Mouse (Mus musculus): ENCODE data around the gene Fam199x. TPM values are rescaled to one million over a fixed set of nuclear protein-coding genes. Genes with fewer than 3 reads are reported as not detected.

Fam199x gene
- polyA plus RNA-seq, 1 experiment from 2014 or later: 8.2 TPM

DNA sequence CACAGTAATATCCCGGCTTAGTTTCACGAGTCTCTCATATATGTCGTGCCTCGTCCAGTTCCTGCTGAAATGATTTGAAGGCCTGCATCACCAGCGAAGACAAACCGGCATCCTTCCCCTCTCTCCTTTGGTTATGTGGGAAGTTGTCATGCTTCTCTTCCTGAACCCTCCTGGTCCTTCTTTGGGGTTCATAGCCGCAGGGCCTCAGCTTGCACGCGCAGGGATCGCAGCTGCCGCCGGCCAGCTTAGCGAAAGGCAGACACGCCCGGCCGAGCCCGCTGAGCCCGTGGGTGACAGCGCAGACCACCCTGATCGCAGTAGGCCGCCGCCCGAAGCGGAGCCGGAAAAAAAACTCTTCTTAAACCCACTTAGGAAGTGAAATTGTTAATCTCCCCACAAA, 55.1 kb downstream of the Fam199x start:
- Histone ChIP-seq H3K4me3 (replicated peaks) (no peak overlapping the region), H3K36me3 (no peaks in the 10 kb centered on the region), H3K27me3 (peaks cover 67% of the 10 kb centered on the region), H3K4me1 (replicated peaks) (no peaks in the 10 kb centered on the region), H3K9ac (replicated peaks) (no peak overlapping the region), H3K9me3 (no peaks in the 10 kb centered on the region), H3K4me2 (replicated peaks) (no peak overlapping the region), H3K27ac (no peak overlapping the region)
- WGBS: 32% methylated on average over 25 of the region's 25 CpGs
- ATAC-seq: no peak

DNA sequence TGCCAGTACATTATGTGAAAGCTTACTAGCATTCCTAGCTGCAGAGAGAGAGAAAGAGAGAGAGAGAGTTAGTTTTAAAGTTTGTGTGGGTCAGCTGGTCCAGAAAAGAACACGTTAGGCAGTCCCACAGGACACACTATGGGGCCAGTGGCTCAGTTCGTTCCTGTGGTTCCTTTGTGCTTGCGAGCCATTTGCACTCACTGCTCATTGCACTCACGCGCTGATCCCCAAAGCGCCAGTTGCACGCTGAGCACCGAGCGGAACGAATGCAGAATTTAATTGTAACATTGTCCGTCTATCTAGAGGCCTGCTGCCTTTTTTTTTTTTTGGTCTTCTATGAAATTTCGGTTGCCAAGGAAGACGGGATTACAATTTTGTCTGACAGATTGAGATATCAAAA, 57.1 kb downstream of the Fam199x start:
- peak; percentile 62; the same call in 1 of the 2 replicates for ATAC-seq
- H3K9ac ChIP-seq (replicated peaks): no peak overlapping the region
- H3K27ac ChIP-seq: no peak overlapping the region
- H3K36me3 ChIP-seq: no peaks in the 10 kb centered on the region
- no peak overlapping the region for H3K4me3 ChIP-seq (replicated peaks)
- H3K4me2 ChIP-seq (replicated peaks): no peak overlapping the region
- H3K4me1 ChIP-seq (replicated peaks): no peaks in the 10 kb centered on the region
- peaks cover 51% of the 10 kb centered on the region for H3K27me3 ChIP-seq
- H3K9me3 ChIP-seq: no peaks in the 10 kb centered on the region
- 19% methylated on average over 12 of the region's 13 CpGs for WGBS

DNA sequence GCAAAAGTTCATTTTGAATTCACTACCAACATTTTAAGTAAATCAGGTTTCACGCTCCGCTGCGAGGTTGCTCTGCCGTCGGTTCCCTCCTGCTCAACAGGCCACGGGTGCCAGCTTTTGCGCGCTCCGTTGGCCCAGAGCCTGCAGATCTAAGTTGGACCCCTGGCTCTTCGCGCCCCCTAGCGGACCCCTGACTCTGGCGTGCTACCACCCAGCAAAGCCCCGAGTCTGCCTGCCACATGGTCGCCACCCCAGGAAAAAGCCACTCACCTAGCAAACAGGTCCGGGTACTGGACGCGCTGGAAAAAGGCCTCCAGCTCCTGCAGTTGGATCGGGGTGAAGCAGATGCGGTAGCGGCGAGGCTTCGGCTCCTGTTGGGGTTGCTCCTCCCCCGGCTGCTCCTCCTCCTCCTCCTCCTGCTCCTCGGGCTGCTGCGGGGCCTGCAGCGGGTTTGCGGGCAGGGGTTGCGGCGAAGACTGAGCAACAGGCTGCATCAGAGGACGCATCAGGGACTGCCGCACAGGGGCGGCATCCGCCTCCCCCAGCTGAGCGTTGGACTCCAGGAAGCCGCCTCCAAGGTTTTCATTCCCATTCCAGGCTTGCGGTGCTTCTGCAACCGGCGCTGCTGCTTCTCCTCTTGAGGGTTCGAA, 68.8 kb downstream of the Fam199x start:
- Histone ChIP-seq H3K4me1 (replicated peaks) (0 out of 2 replicates have a peak, but pooled peaks cover 3% of the 10 kb centered on the region), H3K27ac (no peak overlapping the region), H3K4me3 (replicated peaks) (peak overlapping the region; percentile 8; the same call in 1 of the 2 replicates), H3K36me3 (no peaks in the 10 kb centered on the region), H3K4me2 (replicated peaks) (no peak overlapping the region), H3K9me3 (no peaks in the 10 kb centered on the region), H3K9ac (replicated peaks) (no peak overlapping the region), H3K27me3 (peaks cover 85% of the 10 kb centered on the region)
- ATAC-seq: peak; percentile 79
- WGBS: 21% methylated on average over 40 of the region's 40 CpGs

DNA sequence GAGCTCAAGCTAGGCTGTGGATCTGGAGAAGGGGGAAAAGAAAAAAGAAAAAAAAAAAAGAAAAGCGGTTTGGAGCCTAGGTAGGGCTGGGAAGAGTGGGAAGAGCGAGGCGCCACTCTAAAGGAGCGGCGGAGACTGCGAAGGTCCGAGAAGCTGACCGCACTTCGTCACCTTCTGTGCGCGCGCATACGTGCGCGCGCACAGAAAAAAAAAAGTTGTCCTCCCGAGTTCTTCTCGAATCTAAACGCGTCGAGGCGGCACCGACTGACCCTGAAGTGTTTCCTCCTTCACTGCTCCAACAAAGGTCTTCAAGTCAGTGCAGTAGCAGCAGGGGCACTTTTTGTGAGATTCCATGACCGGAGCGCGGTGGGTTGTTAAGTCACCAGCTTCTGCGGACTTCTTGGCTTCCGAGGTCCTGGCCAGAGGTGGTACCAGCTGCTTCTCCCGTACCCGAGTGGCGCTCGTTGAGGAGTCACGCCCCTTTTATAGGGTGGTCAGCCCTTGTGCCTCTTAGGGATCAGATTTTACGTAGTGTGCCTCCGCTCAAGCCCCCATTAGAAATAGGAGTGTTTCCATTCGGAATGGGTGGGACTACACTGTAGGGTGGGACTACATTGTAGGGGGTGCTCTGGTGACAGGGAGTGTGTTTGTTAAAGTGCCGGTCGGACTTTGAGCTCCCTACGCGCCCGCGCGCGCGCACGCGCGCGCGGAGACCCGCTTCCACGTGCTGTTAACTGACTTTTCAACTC, 70.5 kb downstream of the Fam199x start:
- H3K4me1 ChIP-seq (replicated peaks): 0 out of 2 replicates have a peak, but pooled peaks cover 3% of the 10 kb centered on the region
- 0 out of 2 replicates have a peak overlapping the region, but pooled peaks have one; percentile 5 for H3K4me2 ChIP-seq (replicated peaks)
- H3K36me3 ChIP-seq: no peaks in the 10 kb centered on the region
- no peak overlapping the region for H3K27ac ChIP-seq
- peaks cover 85% of the 10 kb centered on the region for H3K27me3 ChIP-seq
- H3K9me3 ChIP-seq: no peaks in the 10 kb centered on the region
- 22% methylated on average over 52 of the region's 52 CpGs for whole genome bisulfite sequencing
- H3K4me3 ChIP-seq (replicated peaks): no peak overlapping the region
- ATAC-seq: no peak
- H3K9ac ChIP-seq (replicated peaks): no peak overlapping the region

DNA sequence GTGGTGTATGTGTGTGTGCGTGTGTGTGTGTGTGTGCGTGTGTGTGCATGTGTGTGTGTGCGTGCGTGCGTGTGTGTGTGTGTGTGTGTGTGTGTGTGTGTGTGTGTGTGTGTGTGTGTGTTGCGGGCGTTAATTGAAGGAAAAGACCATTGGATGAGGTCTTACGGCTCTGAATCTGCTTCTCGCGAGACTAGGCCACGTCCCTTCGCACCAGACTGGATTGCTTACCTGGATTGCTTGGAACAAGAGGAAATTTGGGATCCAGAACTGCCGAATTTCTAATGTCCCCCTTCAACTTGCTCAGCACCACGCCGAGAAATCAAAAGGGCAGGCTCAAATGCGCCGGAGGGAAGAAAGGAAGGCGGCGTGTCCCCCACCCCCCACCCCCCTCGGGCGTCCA, 72.3 kb downstream of the Fam199x start, which contains the start of gene Esx1:
Gene Esx1 (minus strand): TSS at position 366 of the 400 bp plus-strand sequence.
- Histone ChIP-seq H3K27me3 (peaks cover 87% of the 10 kb centered on the region), H3K36me3 (no peaks in the 10 kb centered on the region), H3K4me1 (replicated peaks) (0 out of 2 replicates have a peak, but pooled peaks cover 3% of the 10 kb centered on the region), H3K4me2 (replicated peaks) (0 out of 2 replicates have a peak within 1 kb of the TSS, but pooled peaks have one; percentile 21), H3K4me3 (replicated peaks) (no peak within 1 kb of the TSS), H3K9me3 (no peaks in the 10 kb centered on the region), H3K27ac (no peak within 1 kb of the TSS), H3K9ac (replicated peaks) (no peak within 1 kb of the TSS)
- 27% methylated on average over 18 of the region's 21 CpGs for WGBS
- ATAC-seq: no peak

DNA sequence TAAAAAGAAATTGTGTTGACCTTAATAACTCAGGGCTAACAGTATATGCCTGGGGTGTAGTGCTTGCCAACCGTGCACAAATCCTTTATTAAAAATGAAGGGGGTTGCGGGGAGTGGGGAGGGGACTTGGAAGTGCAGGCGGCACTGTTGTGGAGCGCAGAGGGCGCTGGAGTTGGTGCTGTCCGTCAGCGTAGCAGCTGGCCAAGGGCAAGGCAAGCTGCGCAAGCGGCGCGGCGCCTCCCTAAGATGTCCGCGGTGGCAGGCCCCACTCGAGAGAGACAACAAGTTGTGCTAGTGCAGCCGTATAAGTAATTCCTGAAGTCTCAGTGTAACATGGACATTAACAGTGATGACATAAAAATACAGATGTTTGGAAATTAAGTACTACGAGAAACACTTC, 78.1 kb downstream of the Fam199x start:
- Histone ChIP-seq H3K4me3 (replicated peaks) (no peak overlapping the region), H3K27me3 (peaks cover 67% of the 10 kb centered on the region), H3K27ac (no peak overlapping the region), H3K36me3 (no peaks in the 10 kb centered on the region), H3K4me1 (replicated peaks) (no peaks in the 10 kb centered on the region), H3K4me2 (replicated peaks) (no peak overlapping the region), H3K9me3 (no peaks in the 10 kb centered on the region), H3K9ac (replicated peaks) (no peak overlapping the region)
- ATAC-seq: no peak
- WGBS: 17% methylated on average over 17 of the region's 17 CpGs

Other genes with a start within 250 kb of the Fam199x start
- gene Plp1, start 226.9 kb upstream of the Fam199x start, polyA plus RNA-seq (2015; fragmentation: Nextera tagmentation; extraction: Ambion mirVana): 8.7 and 10.7 TPM in 2 replicates
- gene Rab9b, start 180.8 kb upstream of the Fam199x start, polyA plus RNA-seq (2015; fragmentation: Nextera tagmentation; extraction: Ambion mirVana): 14.7 and 16.8 TPM in 2 replicates
- not detected in 2 replicates for gene H2bfm, start 122.3 kb upstream of the Fam199x start, polyA plus RNA-seq (2015; fragmentation: Nextera tagmentation; extraction: Ambion mirVana)
- gene Tmsb15b2, start 74.1 kb upstream of the Fam199x start, polyA plus RNA-seq (2015; fragmentation: Nextera tagmentation; extraction: Ambion mirVana): 84.4 and 99.7 TPM in 2 replicates
- gene Tmsb15l, start 72.7 kb upstream of the Fam199x start, polyA plus RNA-seq (2015; fragmentation: Nextera tagmentation; extraction: Ambion mirVana): 6.8 and 11.3 TPM in 2 replicates
- gene Tmsb15b1, start 72.7 kb upstream of the Fam199x start, polyA plus RNA-seq (2015; fragmentation: Nextera tagmentation; extraction: Ambion mirVana): 32.7 and 36.1 TPM in 2 replicates
- 234 and 245 TPM in 2 replicates for gene Zcchc18, start 56.4 kb upstream of the Fam199x start, polyA plus RNA-seq (2015; fragmentation: Nextera tagmentation; extraction: Ambion mirVana)
- gene Slc25a53, start 11.3 kb upstream of the Fam199x start, polyA plus RNA-seq (2015; fragmentation: Nextera tagmentation; extraction: Ambion mirVana): 14.7 and 16.9 TPM in 2 replicates
- gene Esx1, start 72.5 kb downstream of the Fam199x start, polyA plus RNA-seq (2015; fragmentation: Nextera tagmentation; extraction: Ambion mirVana): not detected in 2 replicates